Mouse (Mus musculus) frontal cortex, postnatal 36 days (tissue): Measurements from ENCODE around the gene Tac4.

Source experiments
- DNase-seq, 2 experiments: peaks; one replicate each; pipeline ENCODE4 v3.0.0; 2022; ENCODE audit warnings: low spot score in 2 of 2

Tac4 gene

DNA sequence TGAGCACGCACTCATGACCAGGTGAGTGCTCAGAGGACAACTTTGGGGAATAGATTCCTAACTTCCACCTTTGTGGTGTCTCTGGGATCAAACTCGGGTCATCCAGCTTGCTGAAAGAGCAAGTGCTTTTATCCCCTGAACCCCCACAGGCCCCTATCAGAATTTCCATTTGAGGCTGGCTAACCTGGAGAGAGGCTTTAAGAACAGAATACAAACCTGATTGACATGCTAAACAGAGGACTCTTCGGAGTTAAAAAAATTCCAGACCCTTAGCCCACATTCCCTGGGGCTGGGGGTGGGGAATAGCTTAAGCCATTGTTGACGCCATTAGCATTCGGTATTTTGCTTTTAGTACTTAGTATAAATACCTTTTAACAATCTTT lies 50.1 kb downstream of the Tac4 start:
- no peak for DNase-seq

DNA sequence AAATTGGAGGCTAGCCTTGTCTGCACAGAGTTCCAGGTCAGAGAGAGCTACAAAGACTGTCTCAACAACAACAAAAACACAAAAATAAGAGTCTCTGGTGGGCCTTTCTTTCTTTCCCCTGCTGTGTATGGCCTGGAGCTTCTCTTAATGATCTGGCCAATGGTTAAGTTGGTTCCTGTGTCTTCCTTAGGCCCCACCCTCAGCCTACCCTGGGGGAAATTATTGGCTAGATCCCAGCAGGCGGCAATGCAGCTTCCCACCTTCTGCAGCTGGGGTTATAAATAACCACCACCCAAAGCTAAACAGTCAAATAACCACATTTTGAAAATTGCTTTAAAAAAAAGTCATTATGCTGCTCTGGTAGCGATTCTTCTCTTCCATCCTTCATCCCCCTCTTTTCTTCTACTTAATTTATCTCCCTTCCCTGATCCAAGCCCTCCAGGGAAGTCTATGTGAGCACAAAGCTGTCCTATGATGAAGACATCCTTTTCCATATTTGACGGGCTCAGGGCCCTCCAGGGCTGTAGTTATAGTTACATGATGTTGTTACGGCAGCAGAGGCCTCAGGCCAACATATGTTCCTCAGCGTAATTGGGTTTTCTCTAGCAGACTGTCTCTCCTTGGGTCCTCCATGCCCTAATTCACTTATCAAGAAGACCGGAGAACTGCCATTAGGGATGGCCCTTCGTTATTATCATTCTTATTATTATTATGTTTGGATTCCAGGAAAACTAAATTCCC lies 54.1 kb downstream of the Tac4 start:
- no peak for DNase-seq

DNA sequence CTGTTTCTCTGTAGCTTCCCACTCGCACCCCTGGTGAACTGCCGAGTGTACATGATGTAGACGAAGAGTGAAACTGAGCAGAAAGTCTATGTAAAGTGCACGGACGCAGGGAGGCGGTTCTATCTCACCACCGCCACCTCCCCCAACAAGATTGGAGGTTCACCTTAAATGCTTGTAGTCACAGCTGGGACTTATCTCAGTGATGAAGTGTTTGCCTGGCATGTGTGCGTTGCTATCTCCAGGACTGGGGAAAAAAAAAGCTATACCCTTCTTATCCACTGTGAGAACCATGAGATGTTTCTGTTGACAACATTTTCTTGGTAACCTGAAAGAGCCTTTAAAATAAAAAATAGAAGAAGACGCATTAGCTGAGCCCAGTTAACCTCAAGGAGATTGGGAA lies 56.8 kb downstream of the Tac4 start:
- DNase-seq: no peak
